Mouse (Mus musculus): ENCODE measurements around the gene Colq. TPM values are rescaled to one million over a fixed set of nuclear protein-coding genes. Genes with fewer than 3 reads are reported as not detected.

Colq gene
- polyA plus RNA-seq, 1 experiment: not detected

- Histone ChIP-seq H3K9me3 (replicated peaks; ENCODE audit: control insufficient read depth, insufficient read depth, low read length, poor library complexity, severe bottlenecking) (0 out of 2 replicates have a peak, but pooled peaks cover 4% of the 10 kb centered on the region), H3K27me3 (ENCODE audit: control insufficient read depth, insufficient read depth, low read length, poor library complexity, severe bottlenecking) (no peaks in the 10 kb centered on the region), H3K27ac (ENCODE audit: insufficient read depth, low read length) (no peak overlapping the region), H3K4me3 (ENCODE audit: low read depth, low read length) (no peak overlapping the region), H3K36me3 (ENCODE audit: control insufficient read depth, insufficient read depth, low read length, poor library complexity, severe bottlenecking) (peaks cover 25% of the 10 kb centered on the region), H3K4me1 (ENCODE audit: control insufficient read depth, insufficient read depth, low read length) (no peaks in the 10 kb centered on the region), H3K9ac (ENCODE audit: low read depth, poor library complexity, severe bottlenecking) (no peak overlapping the region)
- TF ChIP-seq EP300 (IDR thresholded peaks at IDR 0.05; ENCODE audit: insufficient read depth, low read depth, low read length) (no peak), CTCF (IDR thresholded peaks at IDR 0.05; ENCODE audit: low read depth, low read length) (no peak)
Observed at GRCm38 (mm10) chr14:31509911-31510310, 81.2 kb downstream of the Colq start.

- peaks cover 49% of the 10 kb centered on the region for H3K36me3 ChIP-seq (ENCODE audit: control insufficient read depth, insufficient read depth, low read length, poor library complexity, severe bottlenecking)
- H3K9ac ChIP-seq (ENCODE audit: low read depth, poor library complexity, severe bottlenecking): no peak overlapping the region
Observed at GRCm38 (mm10) chr14:31506456-31506855, 84.7 kb downstream of the Colq start.

GRCm38 (mm10) chr14:31503406-31503805 lies 87.7 kb downstream of the Colq start:
- Histone ChIP-seq H3K9me3 (replicated peaks; ENCODE audit: control insufficient read depth, insufficient read depth, low read length, poor library complexity, severe bottlenecking) (no peaks in the 10 kb centered on the region), H3K4me3 (ENCODE audit: low read depth, low read length) (no peak overlapping the region), H3K4me1 (ENCODE audit: control insufficient read depth, insufficient read depth, low read length) (peaks cover 2% of the 10 kb centered on the region), H3K9ac (ENCODE audit: low read depth, poor library complexity, severe bottlenecking) (no peak overlapping the region), H3K36me3 (ENCODE audit: control insufficient read depth, insufficient read depth, low read length, poor library complexity, severe bottlenecking) (peaks cover 51% of the 10 kb centered on the region), H3K27ac (ENCODE audit: insufficient read depth, low read length) (no peak overlapping the region), H3K27me3 (ENCODE audit: control insufficient read depth, insufficient read depth, low read length, poor library complexity, severe bottlenecking) (no peaks in the 10 kb centered on the region)
- TF ChIP-seq CTCF (IDR thresholded peaks at IDR 0.05; ENCODE audit: low read depth, low read length) (no peak), POLR2A (IDR thresholded peaks at IDR 0.05; ENCODE audit: insufficient read depth, low read length) (no peak), EP300 (IDR thresholded peaks at IDR 0.05; ENCODE audit: insufficient read depth, low read depth, low read length) (no peak)

More at GRCm38 (mm10) chr14:31506456-31506855, 84.7 kb downstream of the Colq start:
- Histone ChIP-seq H3K9me3 (replicated peaks; ENCODE audit: control insufficient read depth, insufficient read depth, low read length, poor library complexity, severe bottlenecking) (no peaks in the 10 kb centered on the region), H3K4me3 (ENCODE audit: low read depth, low read length) (no peak overlapping the region), H3K27me3 (ENCODE audit: control insufficient read depth, insufficient read depth, low read length, poor library complexity, severe bottlenecking) (no peaks in the 10 kb centered on the region), H3K4me1 (ENCODE audit: control insufficient read depth, insufficient read depth, low read length) (no peaks in the 10 kb centered on the region), H3K27ac (ENCODE audit: insufficient read depth, low read length) (no peak overlapping the region)
- TF ChIP-seq POLR2A (IDR thresholded peaks at IDR 0.05; ENCODE audit: insufficient read depth, low read length) (no peak), CTCF (IDR thresholded peaks at IDR 0.05; ENCODE audit: low read depth, low read length) (no peak), EP300 (IDR thresholded peaks at IDR 0.05; ENCODE audit: insufficient read depth, low read depth, low read length) (no peak)

- 0 out of 2 replicates have a peak overlapping the region, but pooled peaks have one; percentile 41 for H3K27ac ChIP-seq (ENCODE audit: insufficient read depth, low read length)
- H3K27me3 ChIP-seq (ENCODE audit: control insufficient read depth, insufficient read depth, low read length, poor library complexity, severe bottlenecking): no peaks in the 10 kb centered on the region
- H3K4me3 ChIP-seq (ENCODE audit: low read depth, low read length): no peak overlapping the region
- no peak for TF ChIP-seq CTCF (IDR thresholded peaks at IDR 0.05; ENCODE audit: low read depth, low read length)
- H3K4me1 ChIP-seq (ENCODE audit: control insufficient read depth, insufficient read depth, low read length): peaks cover 2% of the 10 kb centered on the region
- no peak overlapping the region for H3K9ac ChIP-seq (ENCODE audit: low read depth, poor library complexity, severe bottlenecking)
- peaks cover 30% of the 10 kb centered on the region for H3K36me3 ChIP-seq (ENCODE audit: control insufficient read depth, insufficient read depth, low read length, poor library complexity, severe bottlenecking)
- no peaks in the 10 kb centered on the region for H3K9me3 ChIP-seq (replicated peaks; ENCODE audit: control insufficient read depth, insufficient read depth, low read length, poor library complexity, severe bottlenecking)
Observed at GRCm38 (mm10) chr14:31499526-31499925, 91.6 kb downstream of the Colq start.

- H3K9ac ChIP-seq (ENCODE audit: low read depth, poor library complexity, severe bottlenecking): peak overlapping the region; percentile 82
- TF ChIP-seq POLR2A (IDR thresholded peaks at IDR 0.05; ENCODE audit: insufficient read depth, low read length) (no peak), EP300 (IDR thresholded peaks at IDR 0.05; ENCODE audit: insufficient read depth, low read depth, low read length) (no peak), CTCF (IDR thresholded peaks at IDR 0.05; ENCODE audit: low read depth, low read length) (no peak)
- H3K4me3 ChIP-seq (ENCODE audit: low read depth, low read length): peak overlapping the region; percentile 36
- H3K27me3 ChIP-seq (ENCODE audit: control insufficient read depth, insufficient read depth, low read length, poor library complexity, severe bottlenecking): no peaks in the 10 kb centered on the region
- H3K4me1 ChIP-seq (ENCODE audit: control insufficient read depth, insufficient read depth, low read length): peaks cover 2% of the 10 kb centered on the region
- H3K27ac ChIP-seq (ENCODE audit: insufficient read depth, low read length): no peak overlapping the region
- no peaks in the 10 kb centered on the region for H3K9me3 ChIP-seq (replicated peaks; ENCODE audit: control insufficient read depth, insufficient read depth, low read length, poor library complexity, severe bottlenecking)
- peaks cover 22% of the 10 kb centered on the region for H3K36me3 ChIP-seq (ENCODE audit: control insufficient read depth, insufficient read depth, low read length, poor library complexity, severe bottlenecking)
Observed at GRCm38 (mm10) chr14:31496241-31496646, 94.9 kb downstream of the Colq start.

- Histone ChIP-seq H3K27ac (ENCODE audit: insufficient read depth, low read length) (no peak overlapping the region), H3K27me3 (ENCODE audit: control insufficient read depth, insufficient read depth, low read length, poor library complexity, severe bottlenecking) (no peaks in the 10 kb centered on the region), H3K4me1 (ENCODE audit: control insufficient read depth, insufficient read depth, low read length) (peaks cover 2% of the 10 kb centered on the region), H3K4me3 (ENCODE audit: low read depth, low read length) (peak overlapping the region; percentile 99), H3K9me3 (replicated peaks; ENCODE audit: control insufficient read depth, insufficient read depth, low read length, poor library complexity, severe bottlenecking) (no peaks in the 10 kb centered on the region), H3K36me3 (ENCODE audit: control insufficient read depth, insufficient read depth, low read length, poor library complexity, severe bottlenecking) (peaks cover 20% of the 10 kb centered on the region), H3K9ac (ENCODE audit: low read depth, poor library complexity, severe bottlenecking) (peak overlapping the region; percentile 82)
- no peak for TF ChIP-seq CTCF (IDR thresholded peaks at IDR 0.05; ENCODE audit: low read depth, low read length)
- TF ChIP-seq EP300 (IDR thresholded peaks at IDR 0.05; ENCODE audit: insufficient read depth, low read depth, low read length): no peak
- no peak for TF ChIP-seq POLR2A (IDR thresholded peaks at IDR 0.05; ENCODE audit: insufficient read depth, low read length)
Observed at GRCm38 (mm10) chr14:31495538-31495937, 95.6 kb downstream of the Colq start.

Data from ES-Bruce4 (cell line).